In the genomic region with DNA sequence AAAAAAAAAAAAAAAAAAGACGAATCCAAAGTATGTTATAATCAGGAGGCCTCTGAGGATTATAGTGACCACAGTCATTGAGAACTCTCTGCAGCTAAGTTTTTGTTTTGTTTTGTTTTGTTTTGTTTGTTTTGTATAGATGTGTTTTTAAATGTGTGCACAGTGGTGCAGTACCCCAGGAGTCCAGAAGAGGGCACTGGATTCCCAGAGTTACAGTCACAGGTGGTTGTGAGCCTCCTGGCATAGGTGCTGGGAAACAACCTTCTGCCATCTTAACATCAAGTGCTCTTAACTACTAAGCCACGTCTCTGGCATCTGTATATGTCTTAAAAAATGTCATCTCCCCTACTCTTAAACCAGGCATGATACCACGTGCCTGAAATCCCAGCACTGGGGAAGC, we compare ENCODE assay signal across 10 mouse cellular contexts. TPM values are rescaled to one million over a fixed set of nuclear protein-coding genes. Genes with fewer than 3 reads are reported as not detected.
DNase-seq lines count a peak whose midpoint lies in the region; ATAC-seq and TF ChIP-seq lines count a peak whose summit lies in the region.
"Had no signal": no experiment of that assay in that cellular context is flagged by ENCODE, and none has a peak within 500 bp of the region (broad histone marks: within the 10 kb centered on the region; RNA-seq: fewer than 3 reads in every experiment).

No protein-coding gene starts in this region.

- TF ChIP-seq CTCF in CH12.LX (conservative IDR thresholded peaks at IDR 0.05 in 1 of 2, IDR thresholded peaks at IDR 0.05 in 1 of 2; ENCODE audit: low read depth in 2 of 2, low read length in 2 of 2), result peak; percentile 64 to 89
- peak; percentile 74 for TF ChIP-seq CTCF in liver, postnatal 0 days (IDR thresholded peaks at IDR 0.05; ENCODE audit: low read depth)

- ATAC-seq in liver, postnatal 0 days, result no peak
- ATAC-seq in heart, embryonic 12.5 days (ENCODE audit: insufficient number of reproducible peaks, low FRiP score), result no peak

- peaks cover 49% of the 10 kb centered on the region for H3K27me3 ChIP-seq in CH12.LX (replicated peaks)
- no peaks in the 10 kb centered on the region for H3K27me3 ChIP-seq in liver, postnatal 0 days (ENCODE audit: insufficient read depth, low read length)
- H3K27me3 ChIP-seq in heart, embryonic 12.5 days (replicated peaks), result no peaks in the 10 kb centered on the region
- H3K27me3 ChIP-seq: liver, embryonic 15.5 days had no signal

- TF ChIP-seq EP300 in CH12.LX (IDR thresholded peaks at IDR 0.05; ENCODE audit: low read length), result no peak
- no peak for TF ChIP-seq EP300 in liver, postnatal 0 days (IDR thresholded peaks at IDR 0.05; ENCODE audit: low read depth)

- H3K36me3 ChIP-seq in CH12.LX (replicated peaks in 1 of 2; ENCODE audit: control insufficient read depth in 1 of 2, insufficient read depth in 1 of 2, low read length in 1 of 2), result no peaks in the 10 kb centered on the region
- no peaks in the 10 kb centered on the region for H3K36me3 ChIP-seq in liver, postnatal 0 days (replicated peaks; ENCODE audit: insufficient read depth, low read length)
- H3K36me3 ChIP-seq in heart, embryonic 12.5 days, result peaks cover 38% of the 10 kb centered on the region
- H3K36me3 ChIP-seq: liver, embryonic 15.5 days had no signal

- no peak overlapping the region for H3K9ac ChIP-seq in CH12.LX (ENCODE audit: insufficient read depth, low read depth)
- H3K9ac ChIP-seq in liver, postnatal 0 days (replicated peaks), result no peak overlapping the region
- no peak overlapping the region for H3K9ac ChIP-seq in heart, embryonic 12.5 days
- H3K9ac ChIP-seq: liver, embryonic 15.5 days had no signal

- in situ Hi-C loops in CH12.LX (cut with MboI; ENCODE audit: low pct_ligation_motif_present, low pct_unique_long_range_greater_than_20kb, low sequenced_read_pairs), result no loop called here

- DNase-seq in kidney, postnatal 10 days, result peak; percentile 38
- DNase-seq in kidney, postnatal 14 days, result no peak
- peak; percentile 45 for DNase-seq in CH12.LX (ENCODE audit: extremely low read depth)
- peak; percentile 46 for DNase-seq in adipocyte (ENCODE audit: low spot score)
- DNase-seq in liver, postnatal 0 days, result peak; percentile 64
- no peak for DNase-seq in Muller cell, postnatal 12 days (ENCODE audit: inconsistent ontology term)
- no peak for DNase-seq in urinary bladder, adult 18-20 months (ENCODE audit: low spot score in 2 of 2)

- H3K4me3 ChIP-seq in CH12.LX (replicated peaks in 1 of 3; ENCODE audit: low read depth in 2 of 3, low read length in 2 of 3, poor library complexity in 1 of 3), result no peak overlapping the region
- no peak overlapping the region for H3K4me3 ChIP-seq in liver, postnatal 0 days (ENCODE audit: low read depth, low read length)
- H3K4me3 ChIP-seq in heart, embryonic 12.5 days, result no peak overlapping the region
- H3K4me3 ChIP-seq: liver, embryonic 15.5 days had no signal

- dilution Hi-C loops in CH12.LX (cut with MboI; ENCODE audit: extremely low pct_ligation_motif_present, extremely low pct_unique_long_range_greater_than_20kb, low sequenced_read_pairs), result no loop called here

- H3K27ac ChIP-seq in CH12.LX (ENCODE audit: insufficient read depth, low read depth), result no peak overlapping the region
- no peak overlapping the region for H3K27ac ChIP-seq in liver, postnatal 0 days (ENCODE audit: low read depth)
- no peak overlapping the region for H3K27ac ChIP-seq in heart, embryonic 12.5 days (ENCODE audit: poor library complexity, severe bottlenecking)
- H3K27ac ChIP-seq: liver, embryonic 15.5 days had no signal

- no peaks in the 10 kb centered on the region for H3K79me2 ChIP-seq in CH12.LX (replicated peaks; ENCODE audit: control insufficient read depth, extremely low read depth, insufficient read depth, poor library complexity, severe bottlenecking)

- H3K4me2 ChIP-seq in CH12.LX (ENCODE audit: insufficient read depth, low read depth, poor library complexity, severe bottlenecking), result no peak overlapping the region
- no peak overlapping the region for H3K4me2 ChIP-seq in liver, postnatal 0 days (ENCODE audit: low read depth, low read length)
- H3K4me2 ChIP-seq in heart, embryonic 12.5 days, result no peak overlapping the region
- H3K4me2 ChIP-seq: liver, embryonic 15.5 days had no signal

- peaks cover 3% of the 10 kb centered on the region for H3K9me3 ChIP-seq in CH12.LX (replicated peaks; ENCODE audit: low read length)
- H3K9me3 ChIP-seq in liver, postnatal 0 days (ENCODE audit: low read length), result no peaks in the 10 kb centered on the region
- no peaks in the 10 kb centered on the region for H3K9me3 ChIP-seq in heart, embryonic 12.5 days (replicated peaks)
- H3K9me3 ChIP-seq: liver, embryonic 15.5 days had no signal

- peaks cover 2 to 7% of the 10 kb centered on the region in 2 experiments; a peak in 2 of 4 replicates for H3K4me1 ChIP-seq in CH12.LX (ENCODE audit: control insufficient read depth in 1 of 2, insufficient read depth in 2 of 2)
- H3K4me1 ChIP-seq in liver, postnatal 0 days (ENCODE audit: insufficient read depth), result no peaks in the 10 kb centered on the region
- no peaks in the 10 kb centered on the region for H3K4me1 ChIP-seq in heart, embryonic 12.5 days (replicated peaks)
- H3K4me1 ChIP-seq: liver, embryonic 15.5 days had no signal

- TF ChIP-seq POLR2A in CH12.LX (IDR thresholded peaks at IDR 0.05; ENCODE audit: low read depth, low read length), result no peak

- TF ChIP-seq RAD21 in CH12.LX (IDR thresholded peaks at IDR 0.05; ENCODE audit: low read depth, low read length), result peak; percentile 52

- 52% methylated on average over 3 of the region's 3 CpGs for WGBS in liver, postnatal 0 days (ENCODE audit: insufficient replicate concordance)
- 42% methylated on average over 3 of the region's 3 CpGs for WGBS in heart, embryonic 12.5 days

TF ChIP-seq in CH12.LX, 34 proteins besides CTCF, POLR2A, EP300 and RAD21:
- TF ChIP-seq POLR2AphosphoS2 (IDR thresholded peaks at IDR 0.05; ENCODE audit: low read depth, low read length) (no peak), SMC3 (IDR thresholded peaks at IDR 0.05; ENCODE audit: low read depth, low read length) (peak; percentile 27)
TF ChIP-seq in CH12.LX: peak in this region for 1.

RNA-seq across cellular contexts. Expression of a gene that starts 7.6 kb away (rescaled TPM):
- total RNA-seq in CH12.LX (2012; rRNA removed) (33.9 and 35.7 TPM in 2 replicates), CH12.LX (2014; rRNA removed) (28.8 and 31.7 TPM in 2 replicates)
- 25.2 and 25.4 TPM in 2 replicates for polyA plus RNA-seq in CH12.LX (2012; ENCODE audit: insufficient read length, low read depth)
- polyA plus RNA-seq in liver, postnatal 0 days (2015; fragmentation: Nextera tagmentation; extraction: Ambion mirVana), result 23.1 and 23.9 TPM in 2 replicates
- polyA plus RNA-seq in heart, embryonic 12.5 days (2016; fragmentation: Nextera tagmentation; extraction: Ambion mirVana), result 56.8 and 59.0 TPM in 2 replicates

RNA-seq across cellular contexts. Expression of a gene that starts 9.4 kb away (rescaled TPM):
- total RNA-seq in CH12.LX (2012; rRNA removed) (not detected in 2 replicates), CH12.LX (2014; rRNA removed) (not detected in 2 replicates)
- not detected in 2 replicates for polyA plus RNA-seq in CH12.LX (2012; ENCODE audit: insufficient read length, low read depth)
- 0.34 and 0.59 TPM in 2 replicates for polyA plus RNA-seq in liver, postnatal 0 days (2015; fragmentation: Nextera tagmentation; extraction: Ambion mirVana)
- 17.2 and 20.2 TPM in 2 replicates for polyA plus RNA-seq in heart, embryonic 12.5 days (2016; fragmentation: Nextera tagmentation; extraction: Ambion mirVana)

RNA-seq across cellular contexts. Expression of a gene that starts 13.7 kb away (rescaled TPM):
- 1.7 and 1.9 TPM in 2 replicates for total RNA-seq in CH12.LX (2012; rRNA removed)
- 0.70 and 0.81 TPM in 2 replicates for total RNA-seq in CH12.LX (2014; rRNA removed)
- 3.1 and 4.1 TPM in 2 replicates for polyA plus RNA-seq in CH12.LX (2012; ENCODE audit: insufficient read length, low read depth)
- polyA plus RNA-seq in liver, postnatal 0 days (2015; fragmentation: Nextera tagmentation; extraction: Ambion mirVana), result 11.4 and 12.8 TPM in 2 replicates
- polyA plus RNA-seq in heart, embryonic 12.5 days (2016; fragmentation: Nextera tagmentation; extraction: Ambion mirVana), result 18.4 and 19.5 TPM in 2 replicates

RNA-seq across cellular contexts. Expression of a gene that starts 20.6 kb away (rescaled TPM):
- 5.6 and 6.2 TPM in 2 replicates for total RNA-seq in CH12.LX (2012; rRNA removed)
- total RNA-seq in CH12.LX (2014; rRNA removed), result 0.35 and 0.70 TPM in 2 replicates
- 6.2 and 9.7 TPM in 2 replicates for polyA plus RNA-seq in CH12.LX (2012; ENCODE audit: insufficient read length, low read depth)
- polyA plus RNA-seq in liver, postnatal 0 days (2015; fragmentation: Nextera tagmentation; extraction: Ambion mirVana), result not detected in 2 replicates
- 1.7 and 2.9 TPM in 2 replicates for polyA plus RNA-seq in heart, embryonic 12.5 days (2016; fragmentation: Nextera tagmentation; extraction: Ambion mirVana)
- polyA plus RNA-seq: stomach, embryonic 16.5 days had no signal

RNA-seq across cellular contexts. Expression of a gene that starts 20.7 kb away (rescaled TPM):
- total RNA-seq in CH12.LX (2012; rRNA removed) (5.3 and 5.4 TPM in 2 replicates), CH12.LX (2014; rRNA removed) (2.2 and 2.3 TPM in 2 replicates)
- polyA plus RNA-seq in CH12.LX (2012; ENCODE audit: insufficient read length, low read depth), result 17.7 and 19.7 TPM in 2 replicates
- polyA plus RNA-seq in liver, postnatal 0 days (2015; fragmentation: Nextera tagmentation; extraction: Ambion mirVana), result 3.1 and 3.4 TPM in 2 replicates
- 9.3 and 9.9 TPM in 2 replicates for polyA plus RNA-seq in heart, embryonic 12.5 days (2016; fragmentation: Nextera tagmentation; extraction: Ambion mirVana)

Comparison
In these comparisons a context has a peak if more than half of its experiments do, and no peak if none do; other contexts are left out.
1. DNase-seq: peak in kidney, postnatal 10 days (single experiment), CH12.LX (single experiment), adipocyte (single experiment) and liver, postnatal 0 days (single experiment); none in kidney, postnatal 14 days (single experiment), Muller cell, postnatal 12 days (single experiment) and urinary bladder, adult 18-20 months (0 of 2).
2. RNA of a gene that starts 9.4 kb away (polyA plus RNA-seq): 17.2 to 20.2 TPM in heart, embryonic 12.5 days; not detected in CH12.LX and 0.34 to 0.59 TPM in liver, postnatal 0 days; every median in the first group is over 10 times any median in the second.